In genomic region chr15:12680750-12681149, GRCm38 (mm10) we compare ENCODE assay signal across 9 mouse cellular contexts. TPM values are rescaled to one million over a fixed set of nuclear protein-coding genes. Genes with fewer than 3 reads are reported as not detected.
A peak's percentile ranks its signal among the peaks of the same experiment; 100 is the strongest.
DNase-seq lines count a peak whose midpoint lies in the region; ATAC-seq lines count a peak whose summit lies in the region.
"Had no signal": no experiment of that assay in that cellular context is flagged by ENCODE, and none has a peak within 500 bp of the region (broad histone marks: within the 10 kb centered on the region; RNA-seq: fewer than 3 reads in every experiment).

No protein-coding gene starts in this region.

- H3K4me3 ChIP-seq in embryonic facial prominence, embryonic 12.5 days, result no peak overlapping the region
- H3K4me3 ChIP-seq in kidney, embryonic 16.5 days (ENCODE audit: low read length), result no peak overlapping the region
- H3K4me3 ChIP-seq in forebrain, embryonic 13.5 days, result no peak overlapping the region
- H3K4me3 ChIP-seq: left cerebral cortex, adult 2 months had no signal

- peak overlapping the region; percentile 78 for H3K27ac ChIP-seq in embryonic facial prominence, embryonic 12.5 days
- H3K27ac ChIP-seq in kidney, embryonic 16.5 days (ENCODE audit: low read length), result peak overlapping the region; percentile 86
- H3K27ac ChIP-seq in forebrain, embryonic 13.5 days, result no peak overlapping the region
- H3K27ac ChIP-seq: left cerebral cortex, adult 2 months had no signal

- 29% methylated on average over 7 of the region's 7 CpGs for WGBS in embryonic facial prominence, embryonic 12.5 days
- 33% methylated on average over 7 of the region's 7 CpGs for WGBS in kidney, embryonic 16.5 days
- 74% methylated on average over 7 of the region's 7 CpGs for WGBS in forebrain, embryonic 13.5 days

- no peaks in the 10 kb centered on the region for H3K27me3 ChIP-seq in embryonic facial prominence, embryonic 12.5 days
- no peaks in the 10 kb centered on the region for H3K27me3 ChIP-seq in kidney, embryonic 16.5 days (ENCODE audit: insufficient read depth, low read length)
- H3K27me3 ChIP-seq in forebrain, embryonic 13.5 days, result no peaks in the 10 kb centered on the region

- H3K4me1 ChIP-seq in embryonic facial prominence, embryonic 12.5 days, result peaks cover 6% of the 10 kb centered on the region; the same call in 1 of the 2 replicates
- peaks cover 9% of the 10 kb centered on the region; the same call in 1 of the 2 replicates for H3K4me1 ChIP-seq in kidney, embryonic 16.5 days (ENCODE audit: insufficient read depth, low read length)
- no peaks in the 10 kb centered on the region for H3K4me1 ChIP-seq in forebrain, embryonic 13.5 days

- H3K9me3 ChIP-seq in embryonic facial prominence, embryonic 12.5 days, result peaks cover 5% of the 10 kb centered on the region; the same call in 1 of the 2 replicates
- peaks cover 8% of the 10 kb centered on the region for H3K9me3 ChIP-seq in kidney, embryonic 16.5 days (ENCODE audit: low read length)
- no peaks in the 10 kb centered on the region for H3K9me3 ChIP-seq in forebrain, embryonic 13.5 days (replicated peaks)

- peak; percentile 85; the same call in 1 of the 2 replicates for ATAC-seq in embryonic facial prominence, embryonic 12.5 days (ENCODE audit: insufficient number of reproducible peaks, insufficient read depth, low FRiP score, low TSS enrichment)
- peak; percentile 90 for ATAC-seq in kidney, embryonic 16.5 days (ENCODE audit: low FRiP score, low TSS enrichment)
- no peak for ATAC-seq in monocyte, adult 5-6 weeks (replicated peaks; ENCODE audit: insufficient number of reproducible peaks, low FRiP score, low TSS enrichment, poor library complexity, severe bottlenecking)
- ATAC-seq in forebrain, embryonic 13.5 days, result no peak

- no peak overlapping the region for H3K9ac ChIP-seq in embryonic facial prominence, embryonic 12.5 days
- H3K9ac ChIP-seq in kidney, embryonic 16.5 days (replicated peaks; ENCODE audit: low read length), result no peak overlapping the region
- no peak overlapping the region for H3K9ac ChIP-seq in forebrain, embryonic 13.5 days

- H3K36me3 ChIP-seq in embryonic facial prominence, embryonic 12.5 days, result no peaks in the 10 kb centered on the region
- H3K36me3 ChIP-seq in kidney, embryonic 16.5 days (ENCODE audit: insufficient read depth, low read length), result 0 out of 2 replicates have a peak, but pooled peaks cover 4% of the 10 kb centered on the region
- H3K36me3 ChIP-seq in forebrain, embryonic 13.5 days (ENCODE audit: poor library complexity, severe bottlenecking), result no peaks in the 10 kb centered on the region

- DNase-seq in gastrocnemius, adult 18-20 months (ENCODE audit: low spot score), result peak; percentile 10
- DNase-seq in gastrocnemius, adult 8-10 months (ENCODE audit: low spot score in 2 of 2), result no peak
- peak; percentile 42 for DNase-seq in lung, postnatal 14 days
- no peak for DNase-seq in thymus, postnatal 25 days

- H3K4me2 ChIP-seq in embryonic facial prominence, embryonic 12.5 days (replicated peaks), result peak overlapping the region; percentile 21; the same call in 1 of the 2 replicates
- H3K4me2 ChIP-seq in kidney, embryonic 16.5 days (replicated peaks; ENCODE audit: low read depth, low read length), result peak overlapping the region; percentile 15
- no peak overlapping the region for H3K4me2 ChIP-seq in forebrain, embryonic 13.5 days

RNA-seq across cellular contexts. Expression of gene Pdzd2, which starts 59.0 kb away (rescaled TPM):
- total RNA-seq in gastrocnemius, adult 18-20 months (2021), result 10 to 100 TPM; 14.1 to 16.3 TPM
- total RNA-seq in gastrocnemius, adult 8-10 months (2022), result 10 to 100 TPM; 12.9 to 17.2 (median 16.0) TPM
- polyA plus RNA-seq in embryonic facial prominence, embryonic 12.5 days (2016; fragmentation: Nextera tagmentation; extraction: Ambion mirVana), result 13.7 and 15.8 TPM in 2 replicates
- 29.0 and 35.6 TPM in 2 replicates for polyA plus RNA-seq in kidney, embryonic 16.5 days (2015; fragmentation: Nextera tagmentation; extraction: Ambion mirVana)
- total RNA-seq in monocyte, adult 5-6 weeks (2017), result 1.2 to 5.9 TPM (median 1.4 TPM) in 3 replicates
- 3.9 and 5.5 TPM in 2 replicates for polyA plus RNA-seq in forebrain, embryonic 13.5 days (2015; fragmentation: Nextera tagmentation; extraction: Ambion mirVana)

Comparison
In these comparisons a context has a peak if more than half of its experiments do, and no peak if none do; other contexts are left out.
1. DNase-seq: peak in gastrocnemius, adult 18-20 months (single experiment) and lung, postnatal 14 days (single experiment); none in gastrocnemius, adult 8-10 months (0 of 2) and thymus, postnatal 25 days (single experiment).
2. ATAC-seq: peak in embryonic facial prominence, embryonic 12.5 days (single experiment) and kidney, embryonic 16.5 days (single experiment); none in monocyte, adult 5-6 weeks (single experiment) and forebrain, embryonic 13.5 days (single experiment).